Mouse (Mus musculus): ENCODE data around the gene Spata7.

DNA sequence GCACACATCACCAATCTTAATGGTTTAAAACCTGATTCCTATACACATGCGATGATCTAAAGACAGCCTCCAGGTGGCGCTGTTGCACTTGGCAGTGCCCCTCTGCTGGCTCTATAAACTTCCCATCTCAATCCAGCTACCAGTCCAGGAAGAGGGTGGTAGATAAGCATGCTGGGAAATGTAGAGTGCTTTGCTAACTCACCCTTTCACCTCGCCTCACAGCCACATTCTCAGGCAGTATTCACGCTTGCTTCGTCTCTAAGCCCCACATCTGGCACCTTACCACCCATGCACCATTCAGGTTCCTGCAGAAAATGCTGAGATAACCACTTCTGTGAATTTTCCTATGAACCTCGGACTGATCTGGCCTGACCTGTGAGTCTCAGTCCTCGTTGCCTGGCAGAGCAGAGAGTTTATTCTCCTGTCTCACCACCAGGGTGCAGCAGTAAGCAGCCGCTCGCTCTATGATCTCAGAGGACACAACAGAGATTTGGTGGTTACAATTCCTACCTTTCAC is 46.7 kb downstream of the Spata7 start:
- TF ChIP-seq POLR2A (IDR thresholded peaks at IDR 0.05; ENCODE audit: low read depth, low read length), result no peak
- TF ChIP-seq CTCF (IDR thresholded peaks at IDR 0.05; ENCODE audit: borderline replicate concordance, insufficient read depth, low read length), result peak; percentile 74
